Mouse (Mus musculus) adrenal gland, postnatal 4 days (tissue): ENCODE results near the gene Rilpl1. TPM values are rescaled to one million over a fixed set of nuclear protein-coding genes. Genes with fewer than 3 reads are reported as not detected.
A peak's percentile ranks its signal among the peaks of the same experiment; 100 is the strongest.

Experiments used
- DNase-seq, 2 experiments: peaks; one replicate each; pipeline ENCODE4 v3.0.0; 2021 to 2022; ENCODE audit warnings: low spot score in 2 of 2, mixed read lengths in 2 of 2
- total RNA-seq, 2 experiments: library from RNA; stranded (reverse); gene quantifications; 2 replicates each; pipeline ENCODE4 v1.2.3; 2021

The Rilpl1 gene
- total RNA-seq, 2 experiments from 2014 or later = 23.0 TPM

DNA sequence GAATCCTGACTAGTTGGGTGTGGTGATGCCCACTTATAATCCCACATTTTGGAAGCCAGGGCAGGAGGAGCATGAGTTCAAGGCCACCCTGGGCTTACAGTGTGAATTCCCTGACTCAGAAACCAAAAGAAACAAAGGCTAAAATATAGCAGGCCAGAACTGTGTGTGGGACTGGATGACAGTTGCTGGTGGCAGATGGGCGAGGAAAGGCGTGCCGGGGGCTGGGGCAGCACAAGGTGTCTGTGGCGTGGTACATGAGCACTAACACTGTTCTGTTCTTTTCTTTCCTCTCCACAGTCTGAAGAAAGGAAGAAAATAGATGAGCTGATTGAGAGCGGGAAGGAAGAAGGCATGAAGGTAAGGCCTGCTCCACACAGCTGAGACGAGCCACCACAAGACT is 74.4 kb downstream of the Rilpl1 start:
- no peak for DNase-seq

DNA sequence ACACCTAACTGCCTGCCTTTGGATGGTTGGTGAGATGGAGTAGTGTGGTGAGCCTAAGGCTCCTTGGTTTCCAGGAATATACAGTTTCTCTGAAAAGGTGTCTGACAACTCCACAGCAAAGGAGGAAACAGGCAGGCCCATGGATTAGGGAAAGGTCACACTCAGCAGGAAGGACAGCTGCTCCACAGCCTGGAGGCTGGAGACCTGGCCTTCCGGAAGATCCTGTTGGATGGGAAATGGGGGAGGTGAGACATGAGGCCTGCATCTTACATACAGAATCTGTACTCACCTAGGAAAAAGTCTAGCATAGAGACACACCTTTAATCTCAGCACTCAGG is 77.1 kb downstream of the Rilpl1 start:
- no peak for DNase-seq

DNA sequence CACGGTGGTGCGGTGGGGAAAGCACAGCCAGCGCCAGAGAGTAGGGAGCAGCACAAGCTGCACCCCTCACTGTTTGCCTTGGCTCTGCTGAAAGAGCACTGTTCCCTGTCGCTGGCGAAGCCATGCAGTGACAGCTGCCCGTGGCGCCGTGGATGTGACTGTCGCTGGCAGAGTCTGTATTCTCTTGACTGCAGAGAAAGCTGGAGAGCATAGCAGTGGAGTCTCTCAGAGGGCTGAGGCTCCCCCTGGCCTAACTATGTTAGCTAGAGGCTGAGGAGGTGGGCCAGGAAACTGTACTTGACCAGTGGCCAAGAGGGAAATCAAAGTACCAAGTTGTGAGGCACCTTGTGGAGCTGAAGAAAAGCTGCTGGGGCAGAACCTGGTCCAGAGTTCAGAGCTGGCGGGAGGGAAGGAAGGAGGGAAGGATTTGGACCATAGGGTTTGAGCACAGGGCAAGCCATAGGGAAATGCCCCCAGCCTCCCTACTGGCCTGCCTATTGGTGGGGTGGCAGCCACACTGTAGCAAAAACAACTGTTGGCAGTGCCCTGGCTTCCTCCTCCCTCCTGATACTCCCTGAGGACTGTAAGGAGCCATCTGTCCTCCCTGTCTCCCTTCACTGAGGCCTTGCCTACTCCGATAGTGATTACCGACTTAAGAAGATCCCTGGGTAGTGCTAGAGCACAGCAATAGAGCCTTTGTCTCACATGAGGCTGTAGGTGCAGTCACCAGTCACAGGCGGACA is 77.7 kb downstream of the Rilpl1 start:
- DNase-seq = no peak

DNA sequence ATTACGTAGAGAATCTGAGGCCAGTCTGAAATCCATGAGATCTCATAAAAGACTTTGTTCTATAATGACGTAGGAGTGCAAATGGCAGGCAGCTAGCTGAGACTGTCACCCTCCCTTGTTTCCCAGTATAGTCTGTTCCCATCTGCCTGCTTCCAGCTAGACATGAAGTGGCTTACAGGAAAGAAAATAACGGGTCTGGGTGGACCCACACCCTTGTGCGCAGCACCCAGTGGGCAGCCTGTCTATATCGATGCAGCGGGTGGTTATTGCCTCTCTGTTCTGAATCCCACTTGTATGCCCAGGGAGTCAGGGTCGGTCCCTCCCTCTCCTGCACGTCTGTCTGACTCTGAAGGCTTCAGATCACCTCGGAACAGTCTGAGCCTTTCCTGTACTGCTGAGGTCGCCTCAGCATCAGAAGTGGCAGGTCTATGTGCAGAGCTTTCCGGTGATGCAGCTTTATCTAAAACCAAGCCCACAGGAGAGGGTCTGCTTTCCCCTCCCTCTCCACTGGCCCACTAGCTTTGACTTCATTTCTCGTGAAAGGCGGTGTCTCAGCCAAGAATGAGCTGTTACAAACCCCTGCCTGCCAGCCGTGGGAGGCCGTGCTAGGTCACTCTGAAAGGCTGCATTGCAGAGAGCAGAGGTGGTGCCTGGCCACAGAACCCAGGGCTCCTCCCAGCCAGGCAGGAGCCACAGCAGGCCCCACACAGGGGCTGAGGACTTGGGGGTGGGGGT is 78.5 kb downstream of the Rilpl1 start:
- DNase-seq = no peak

DNA sequence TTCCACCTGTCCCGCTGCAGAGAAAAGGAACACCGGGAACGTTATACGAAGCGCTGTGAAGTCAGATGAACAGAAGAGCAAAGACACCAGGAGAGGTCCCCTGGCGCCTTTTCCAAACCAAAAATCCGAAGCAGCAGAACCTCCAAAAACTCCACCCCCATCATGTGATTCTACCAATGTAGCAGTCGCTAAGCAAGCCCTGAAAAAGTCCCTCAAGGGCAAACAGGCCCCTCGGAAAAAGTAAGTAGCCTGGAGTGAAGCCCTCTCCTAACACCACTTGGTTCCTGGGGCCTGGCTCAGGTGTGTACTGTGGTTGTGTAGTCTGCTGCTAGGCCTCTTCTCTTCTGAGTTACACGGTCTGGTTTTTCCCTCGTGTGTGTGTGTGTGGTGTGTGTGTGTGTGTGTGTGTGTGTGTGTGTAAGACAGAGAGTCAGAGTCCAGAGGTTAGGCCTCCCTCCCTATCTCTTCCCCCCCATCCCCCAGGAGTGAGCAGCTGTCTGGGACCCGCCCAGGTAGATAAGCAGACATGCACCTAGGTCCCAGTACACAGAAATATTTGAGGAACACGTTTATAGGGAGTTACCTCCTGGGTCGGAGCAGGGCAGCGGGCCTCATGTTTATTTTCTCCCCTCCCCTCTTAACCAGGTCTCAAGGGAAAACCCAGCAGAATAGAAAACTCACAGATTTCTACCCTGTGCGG is 80.4 kb downstream of the Rilpl1 start:
- DNase-seq = no peak

DNA sequence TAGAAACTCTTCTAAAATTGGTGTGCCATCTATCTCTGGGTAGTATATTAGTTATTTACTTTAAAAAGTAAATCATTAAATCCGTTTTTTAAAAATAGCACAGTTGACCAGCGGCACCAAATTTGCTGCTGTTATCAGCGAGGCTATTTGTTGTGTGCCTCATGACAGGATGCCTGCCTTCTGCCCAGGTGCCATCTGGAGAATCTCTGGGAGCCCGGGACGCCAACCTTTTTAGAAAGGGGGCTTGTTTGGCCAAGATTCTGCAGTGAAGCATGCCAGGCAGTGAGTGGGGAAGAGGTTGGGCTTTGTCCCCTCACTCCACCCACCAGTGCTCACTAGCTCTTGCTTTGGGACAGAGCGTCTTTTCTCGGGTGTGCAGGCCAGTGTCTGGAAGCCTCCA is 81.1 kb downstream of the Rilpl1 start:
- DNase-seq = no peak

DNA sequence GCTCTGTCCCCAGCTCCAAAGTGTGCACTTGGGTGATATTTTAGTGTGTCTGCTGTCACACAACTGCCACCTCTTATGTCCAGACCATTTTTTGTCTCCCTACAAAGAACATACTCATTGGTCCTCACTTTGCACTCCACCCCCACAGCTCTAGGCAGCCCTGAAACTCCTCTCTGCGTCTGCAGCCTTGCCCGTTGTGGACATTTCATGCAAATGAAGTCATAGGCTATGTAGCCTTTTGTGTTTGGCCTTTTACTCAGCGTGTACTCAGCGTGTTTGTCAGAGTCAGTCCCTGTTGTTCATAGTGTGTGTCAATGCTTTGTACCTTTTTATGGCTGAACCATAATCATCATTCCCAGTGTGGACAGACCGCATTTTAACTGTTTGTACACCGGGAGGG is 81.7 kb downstream of the Rilpl1 start:
- DNase-seq = no peak

DNA sequence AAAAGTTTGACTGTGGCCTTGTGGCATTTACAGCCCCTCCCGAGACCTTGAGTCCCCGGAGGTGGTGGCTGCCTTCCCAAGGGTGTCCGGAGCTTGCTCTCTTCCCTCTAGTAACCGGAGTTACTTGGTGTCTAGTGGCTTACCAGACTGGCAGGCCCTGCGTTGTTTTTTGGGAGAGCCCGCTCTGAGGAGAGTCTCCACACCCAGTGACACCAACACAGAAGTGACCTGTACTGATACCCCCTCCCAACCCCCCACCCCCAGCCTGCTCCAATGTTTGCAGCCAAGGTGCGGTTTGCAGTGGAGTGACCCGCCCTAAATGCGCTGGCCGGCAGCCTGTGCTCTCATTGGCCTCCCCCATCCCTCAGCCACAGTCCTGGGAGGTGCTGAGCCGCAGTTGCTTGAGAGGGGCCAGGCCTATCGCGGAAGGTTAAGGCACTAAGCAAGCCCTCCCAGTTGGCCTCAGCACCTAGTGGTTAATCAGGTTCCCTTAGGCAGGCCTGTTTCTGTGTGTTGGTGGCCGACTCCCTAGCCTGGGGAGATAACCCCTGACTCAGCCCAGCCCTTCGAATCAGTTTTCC is 84.8 kb downstream of the Rilpl1 start:
- peak in 1 of 2 experiments; percentile 63 for DNase-seq

DNA sequence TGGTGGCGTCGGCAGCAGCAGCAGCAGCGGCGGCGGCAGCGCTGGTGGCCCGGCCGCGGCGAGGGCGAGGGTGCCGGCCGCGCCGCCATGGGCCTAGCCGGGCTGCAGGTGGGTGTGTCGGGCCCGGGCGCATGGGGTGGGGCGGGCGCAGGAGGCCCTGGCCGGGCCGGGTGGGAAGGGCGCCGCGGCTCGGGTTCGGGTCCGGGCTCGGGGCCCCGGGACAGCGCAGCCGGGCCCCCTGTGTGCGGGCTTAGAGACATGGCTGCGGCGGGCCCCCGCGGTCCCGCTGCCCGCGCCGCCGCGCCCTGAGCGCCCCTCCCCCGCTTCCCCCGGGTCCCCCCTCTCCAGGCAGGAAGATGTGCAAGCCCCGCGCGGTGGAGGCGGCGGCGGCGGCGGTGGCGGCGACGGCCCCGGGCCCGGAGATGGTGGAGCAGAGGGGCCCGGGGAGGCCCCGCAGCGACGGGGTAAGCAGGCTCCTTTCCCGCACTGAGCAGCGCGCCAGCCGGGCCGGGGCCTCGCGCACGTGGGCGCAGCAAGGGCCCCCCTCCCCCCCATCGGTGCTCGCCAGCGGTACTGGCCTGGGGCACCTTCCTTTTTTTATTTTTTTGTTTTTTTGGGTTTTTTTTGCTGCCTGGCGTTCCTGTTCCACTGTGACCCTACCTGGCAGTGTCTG is 85.4 kb downstream of the Rilpl1 start:
- DNase-seq = peak in 1 of 2 experiments; percentile 28

DNA sequence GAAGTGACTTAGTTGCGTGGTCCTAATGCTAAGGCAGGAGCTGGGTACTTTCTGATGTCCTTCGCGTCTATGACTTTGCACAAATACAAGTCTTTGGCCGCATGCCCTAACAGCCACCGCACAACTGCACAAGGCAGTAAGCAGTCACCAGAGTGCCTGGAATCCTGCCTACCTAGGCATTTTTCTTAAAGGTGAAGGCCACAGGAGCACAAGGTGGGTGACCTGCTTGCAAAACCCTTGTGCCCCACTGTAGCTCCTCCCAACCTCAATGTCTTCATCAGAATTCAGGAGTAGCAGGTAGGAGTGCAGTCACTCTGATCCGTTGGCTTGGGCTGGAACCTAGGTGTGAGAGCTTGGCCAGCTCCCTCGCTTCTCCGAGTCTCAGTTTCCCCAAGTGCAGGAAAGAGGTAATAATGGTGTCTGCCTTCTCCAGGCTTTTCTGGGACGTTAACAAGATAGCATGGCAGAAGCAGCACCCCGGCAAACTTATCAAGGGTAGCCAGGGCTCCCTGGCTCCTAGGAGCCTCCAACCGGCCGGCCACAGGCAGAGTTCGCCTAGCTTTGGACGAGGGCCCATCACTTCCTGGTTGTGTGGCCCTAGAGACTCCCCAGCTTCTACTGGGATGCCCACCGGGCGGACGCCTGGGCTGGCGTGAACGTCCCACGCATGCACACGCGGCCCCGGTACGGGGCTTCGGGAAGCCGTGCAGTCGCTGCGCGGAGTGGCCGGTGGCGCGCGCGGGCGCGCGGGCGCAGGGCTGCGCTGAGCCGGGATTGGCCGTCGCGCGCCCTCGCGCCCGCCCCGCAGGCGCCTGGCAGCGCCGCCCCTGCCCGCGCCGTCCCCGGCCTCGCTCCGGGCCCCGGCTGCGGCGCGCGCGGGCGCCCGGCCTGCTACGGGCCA is 86.3 kb downstream of the Rilpl1 start:
- DNase-seq = peak; percentile 39 to 49

DNA sequence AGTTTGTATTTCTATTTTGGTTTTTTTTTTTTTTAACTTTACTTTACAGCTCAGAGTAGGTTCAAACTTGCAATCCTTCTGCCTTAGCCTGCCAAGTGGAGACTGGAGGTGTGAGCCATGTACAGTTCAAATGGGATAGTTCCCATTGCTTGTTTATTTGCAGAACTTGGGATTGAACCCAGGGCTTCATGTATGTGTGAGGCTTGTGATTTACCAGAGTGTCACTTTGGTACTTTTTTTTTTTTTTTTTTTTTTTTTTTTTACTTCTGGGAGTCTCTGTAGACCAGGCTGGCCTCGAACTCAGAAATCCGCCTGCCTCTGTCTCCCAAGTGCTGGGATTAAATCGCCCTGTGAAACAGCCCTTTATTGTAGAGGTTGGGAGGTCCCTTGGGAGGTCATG is 87.0 kb downstream of the Rilpl1 start:
- no peak for DNase-seq

Other genes starting within 250 kb of the Rilpl1 start
- 10 to 100 TPM; 10.4 to 11.7 TPM for gene Mphosph9, start 203.4 kb downstream of the Rilpl1 start, total RNA-seq
- gene 2810006K23Rik, start 203.3 kb downstream of the Rilpl1 start, total RNA-seq = 10 to 100 TPM; 12.0 to 12.6 TPM
- 100 to 1,000 TPM; 191 to 204 TPM for gene Cdk2ap1, start 168.3 kb downstream of the Rilpl1 start, total RNA-seq
- 100 to 1,000 TPM in 1 of 2 experiments, 10 to 100 TPM in 1; 90.4 to 102 TPM for gene Sbno1, start 105.4 kb downstream of the Rilpl1 start, total RNA-seq
- gene Kmt5a, start 91.5 kb downstream of the Rilpl1 start, total RNA-seq = 100 to 1,000 TPM in 1 of 2 experiments, 10 to 100 TPM in 1; 97.9 to 105 TPM
- gene Rilpl2, start 53.0 kb downstream of the Rilpl1 start, total RNA-seq = 10 to 100 TPM; 27.3 to 31.4 TPM
- 10 to 100 TPM; 17.6 to 22.7 TPM for gene Snrnp35, start 48.3 kb downstream of the Rilpl1 start, total RNA-seq
- 100 to 1,000 TPM; 199 to 213 TPM for gene Tmed2, start 9.3 kb upstream of the Rilpl1 start, total RNA-seq
- gene Ddx55, start 21.5 kb upstream of the Rilpl1 start, total RNA-seq = 10 to 100 TPM; 16.1 to 16.8 TPM
- gene Eif2b1, start 47.7 kb upstream of the Rilpl1 start, total RNA-seq = 10 to 100 TPM; 54.2 to 58.5 TPM
- gene Gtf2h3, start 47.7 kb upstream of the Rilpl1 start, total RNA-seq = 10 to 100 TPM; 43.2 to 45.5 TPM
- 10 to 100 TPM; 48.8 to 49.0 TPM for gene Atp6v0a2, start 97.2 kb upstream of the Rilpl1 start, total RNA-seq
- gene Dnah10, start 193.7 kb upstream of the Rilpl1 start, total RNA-seq = 1 to 10 TPM; 1.3 to 1.6 TPM